Mouse (Mus musculus): ENCODE results near the gene Gpi1. TPM values are rescaled to one million over a fixed set of nuclear protein-coding genes. Genes with fewer than 3 reads are reported as not detected.

The Gpi1 gene
- polyA plus RNA-seq (2016; fragmentation: Nextera tagmentation; extraction: Ambion mirVana): 291 and 361 TPM in 2 replicates

DNA sequence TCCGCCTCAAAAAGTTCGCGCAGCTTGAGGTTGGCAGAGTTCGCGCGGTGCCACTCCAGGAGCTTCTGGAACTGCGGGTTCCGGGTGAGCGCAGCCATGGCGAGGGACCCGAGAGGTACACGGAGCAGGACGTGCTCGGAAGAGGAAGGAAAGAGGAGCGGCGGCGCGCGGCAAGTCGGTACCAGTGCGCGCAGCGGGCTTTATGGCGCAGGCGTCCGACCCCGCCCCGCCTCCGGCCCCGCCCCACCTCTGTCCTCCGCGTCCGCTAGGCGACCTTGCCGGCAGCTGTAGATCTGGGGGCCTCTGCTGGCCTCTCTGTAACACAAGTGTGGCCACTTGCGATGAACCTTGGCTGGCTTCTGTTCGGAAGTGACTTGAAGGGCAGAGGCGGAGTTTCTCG, at the start of gene Gpi1:
TSS of gene Gpi1 (minus strand) at position 221 of the 400 bp plus-strand sequence.
- Histone ChIP-seq H3K9me3 (replicated peaks) (no peaks in the 10 kb centered on the region), H3K27me3 (ENCODE audit: low read depth, poor library complexity, severe bottlenecking) (no peaks in the 10 kb centered on the region), H3K36me3 (peaks cover 38% of the 10 kb centered on the region), H3K27ac (peak within 1 kb of the TSS; percentile 92), H3K4me3 (peak within 1 kb of the TSS; percentile 83), H3K4me1 (peaks cover 48% of the 10 kb centered on the region)
- peak; percentile 93 for DNase-seq (ENCODE audit: low spot score)
- under 1% methylated on average over 35 of the region's 39 CpGs for WGBS

- Histone ChIP-seq H3K36me3 (0 out of 2 replicates have a peak, but pooled peaks cover 4% of the 10 kb centered on the region), H3K9me3 (replicated peaks) (no peaks in the 10 kb centered on the region), H3K4me1 (no peaks in the 10 kb centered on the region), H3K27ac (no peak overlapping the region), H3K27me3 (ENCODE audit: low read depth, poor library complexity, severe bottlenecking) (no peaks in the 10 kb centered on the region), H3K4me3 (no peak overlapping the region)
- 100% methylated on average over 2 of the region's 2 CpGs for WGBS
- DNase-seq (ENCODE audit: low spot score): no peak
Observed at GRCm38 (mm10) chr7:34277656-34278055, 47.5 kb upstream of the Gpi1 start.

- Histone ChIP-seq H3K9me3 (replicated peaks) (no peaks in the 10 kb centered on the region), H3K4me1 (no peaks in the 10 kb centered on the region), H3K27ac (no peak overlapping the region), H3K4me3 (no peak overlapping the region), H3K27me3 (ENCODE audit: low read depth, poor library complexity, severe bottlenecking) (no peaks in the 10 kb centered on the region), H3K36me3 (0 out of 2 replicates have a peak, but pooled peaks cover 4% of the 10 kb centered on the region)
- no peak for DNase-seq (ENCODE audit: low spot score)
- WGBS: 95% methylated on average over 3 of the region's 3 CpGs
Observed at GRCm38 (mm10) chr7:34276066-34276465, 45.9 kb upstream of the Gpi1 start.

DNA sequence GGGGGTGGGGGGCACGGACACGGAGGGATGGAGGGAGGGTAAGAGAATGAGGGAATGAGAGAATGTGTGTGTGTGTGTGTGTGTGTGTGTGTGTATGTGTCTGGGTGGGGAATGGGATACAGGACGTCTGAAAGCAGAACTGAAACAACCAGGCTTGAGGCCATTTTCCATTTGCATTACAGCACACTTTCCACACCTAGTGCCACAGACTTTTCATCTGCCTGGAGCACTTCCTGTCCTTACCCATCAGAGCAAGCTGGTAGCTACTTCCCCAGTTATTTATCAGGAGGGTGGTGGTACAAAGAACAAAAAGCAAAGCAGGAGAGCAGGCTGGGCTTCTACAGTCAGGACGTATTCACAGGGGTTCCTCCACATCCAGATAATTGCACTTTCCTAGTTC, 42.3 kb upstream of the Gpi1 start:
- WGBS: 77% methylated on average over 4 of the region's 4 CpGs

DNA sequence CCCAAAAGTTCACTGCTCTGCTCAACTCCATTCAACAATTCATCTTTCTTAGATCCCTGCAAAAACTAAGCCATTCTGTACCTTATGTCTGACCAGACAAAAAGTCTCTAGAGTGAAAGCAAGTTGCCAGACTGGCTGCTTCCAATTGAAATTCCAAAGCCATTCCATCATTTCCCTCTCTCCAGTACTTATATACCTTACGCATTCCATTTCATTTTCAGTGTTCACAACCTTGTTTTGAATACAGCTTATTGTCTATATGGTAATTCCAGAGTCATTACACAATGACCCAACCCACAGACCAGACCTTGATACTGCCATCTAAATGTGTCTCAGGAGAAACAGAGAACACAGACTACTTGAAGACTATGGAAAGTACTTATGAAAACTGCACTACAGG, 38.3 kb upstream of the Gpi1 start:
- no peak overlapping the region for H3K4me3 ChIP-seq
- WGBS: 88% methylated on average over 1 of the region's 1 CpGs
- H3K27ac ChIP-seq: no peak overlapping the region
- H3K27me3 ChIP-seq (ENCODE audit: low read depth, poor library complexity, severe bottlenecking): no peaks in the 10 kb centered on the region
- 0 out of 2 replicates have a peak, but pooled peaks cover under 1% of the 10 kb centered on the region for H3K36me3 ChIP-seq
- no peaks in the 10 kb centered on the region for H3K4me1 ChIP-seq
- no peak for DNase-seq (ENCODE audit: low spot score)
- no peaks in the 10 kb centered on the region for H3K9me3 ChIP-seq (replicated peaks)

More for the DNA sequence above, 42.3 kb upstream of the Gpi1 start:
- Histone ChIP-seq H3K9me3 (replicated peaks) (no peaks in the 10 kb centered on the region), H3K4me3 (no peak overlapping the region), H3K27ac (no peak overlapping the region), H3K27me3 (ENCODE audit: low read depth, poor library complexity, severe bottlenecking) (no peaks in the 10 kb centered on the region), H3K4me1 (no peaks in the 10 kb centered on the region), H3K36me3 (0 out of 2 replicates have a peak, but pooled peaks cover 4% of the 10 kb centered on the region)
- no peak for DNase-seq (ENCODE audit: low spot score)

- no peak overlapping the region for H3K4me3 ChIP-seq
- no peaks in the 10 kb centered on the region for H3K27me3 ChIP-seq (ENCODE audit: low read depth, poor library complexity, severe bottlenecking)
- peaks cover 18% of the 10 kb centered on the region for H3K36me3 ChIP-seq
- no peak overlapping the region for H3K27ac ChIP-seq
- no peaks in the 10 kb centered on the region for H3K4me1 ChIP-seq
- DNase-seq (ENCODE audit: low spot score): no peak
- no peaks in the 10 kb centered on the region for H3K9me3 ChIP-seq (replicated peaks)
Observed at GRCm38 (mm10) chr7:34266421-34266820, 36.3 kb upstream of the Gpi1 start.

DNA sequence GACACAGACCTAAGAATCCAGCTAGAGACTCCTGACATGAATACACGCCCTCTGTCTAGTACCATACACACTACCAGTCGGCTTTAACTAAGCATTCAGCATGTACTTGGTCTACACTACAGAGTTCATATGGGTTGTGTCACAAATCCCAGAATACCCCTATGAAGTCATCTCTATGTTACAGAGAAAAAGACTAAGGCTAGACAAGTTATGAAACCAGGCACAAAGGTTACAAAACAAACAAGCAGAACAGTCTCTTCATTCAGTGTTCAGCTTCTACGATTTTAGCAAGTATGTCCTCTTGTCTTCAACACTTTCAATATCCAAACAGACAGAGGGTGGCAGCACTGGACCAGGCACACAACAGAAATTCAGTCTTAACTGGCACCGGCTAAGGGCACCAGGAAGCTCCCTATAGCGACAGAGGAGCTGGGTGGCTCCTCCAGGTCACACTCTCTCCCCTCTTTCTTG, 35.8 kb upstream of the Gpi1 start:
- WGBS: 74% methylated on average over 5 of the region's 5 CpGs
- H3K27ac ChIP-seq: no peak overlapping the region

DNA sequence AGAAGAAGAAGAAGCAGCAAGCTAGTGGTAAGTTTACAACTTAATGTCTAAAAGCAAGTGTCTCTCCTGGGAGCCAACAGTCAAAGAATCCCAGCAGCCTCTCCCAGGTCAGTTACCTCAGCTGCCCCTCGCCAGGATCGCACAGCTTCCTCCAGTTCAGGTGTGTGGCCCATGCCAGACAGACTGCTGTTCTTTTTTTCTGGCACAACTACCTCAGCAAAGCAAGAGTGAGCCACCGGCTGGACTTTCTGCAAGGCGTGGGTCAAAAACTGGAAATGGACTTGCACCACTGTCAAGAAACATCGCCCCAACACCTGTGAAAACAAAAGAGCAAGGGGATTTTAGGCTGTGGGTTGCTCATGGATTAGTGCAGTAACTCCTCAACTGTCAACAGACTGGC, 33.3 kb upstream of the Gpi1 start:
- DNase-seq (ENCODE audit: low spot score): no peak
- Histone ChIP-seq H3K27me3 (ENCODE audit: low read depth, poor library complexity, severe bottlenecking) (no peaks in the 10 kb centered on the region), H3K36me3 (peaks cover 34% of the 10 kb centered on the region), H3K27ac (no peak overlapping the region), H3K9me3 (replicated peaks) (no peaks in the 10 kb centered on the region), H3K4me1 (peaks cover 3% of the 10 kb centered on the region; the same call in 1 of the 2 replicates), H3K4me3 (no peak overlapping the region)
- 95% methylated on average over 5 of the region's 5 CpGs for WGBS

More for the DNA sequence above, 35.8 kb upstream of the Gpi1 start:
- DNase-seq (ENCODE audit: low spot score): no peak
- no peak overlapping the region for H3K4me3 ChIP-seq
- no peaks in the 10 kb centered on the region for H3K4me1 ChIP-seq
- H3K36me3 ChIP-seq: peaks cover 21% of the 10 kb centered on the region
- no peaks in the 10 kb centered on the region for H3K9me3 ChIP-seq (replicated peaks)
- no peaks in the 10 kb centered on the region for H3K27me3 ChIP-seq (ENCODE audit: low read depth, poor library complexity, severe bottlenecking)

DNA sequence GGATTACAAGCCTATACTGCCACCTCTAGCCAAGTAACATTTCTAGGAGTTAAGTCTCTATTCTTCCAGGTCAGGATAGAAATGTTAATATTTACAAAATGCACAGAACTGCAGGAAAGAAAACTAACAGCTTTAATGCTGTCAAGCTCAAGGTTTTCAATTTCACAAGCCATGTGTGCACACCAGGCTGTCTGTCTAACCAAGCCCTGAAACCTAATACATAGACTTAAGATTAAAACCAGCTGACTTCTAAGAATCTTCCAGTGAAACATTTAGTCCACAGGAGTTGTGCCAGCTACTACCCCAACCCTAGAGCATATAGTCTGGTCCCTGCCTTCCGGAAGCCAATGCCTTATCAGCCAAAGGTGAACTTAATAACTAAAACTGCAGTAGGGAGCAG, 28.3 kb upstream of the Gpi1 start:
- DNase-seq (ENCODE audit: low spot score): no peak
- Histone ChIP-seq H3K4me3 (no peak overlapping the region), H3K36me3 (peaks cover 66% of the 10 kb centered on the region), H3K4me1 (peaks cover 8% of the 10 kb centered on the region; the same call in 1 of the 2 replicates), H3K27ac (peak overlapping the region; percentile 25; the same call in 1 of the 2 replicates), H3K9me3 (replicated peaks) (no peaks in the 10 kb centered on the region), H3K27me3 (ENCODE audit: low read depth, poor library complexity, severe bottlenecking) (no peaks in the 10 kb centered on the region)
- WGBS: 86% methylated on average over 1 of the region's 1 CpGs

- Histone ChIP-seq H3K4me3 (no peak overlapping the region), H3K9me3 (replicated peaks) (no peaks in the 10 kb centered on the region), H3K27ac (no peak overlapping the region; the same call in 1 of the 2 replicates), H3K27me3 (ENCODE audit: low read depth, poor library complexity, severe bottlenecking) (no peaks in the 10 kb centered on the region), H3K36me3 (peaks cover 67% of the 10 kb centered on the region), H3K4me1 (peaks cover 8% of the 10 kb centered on the region; the same call in 1 of the 2 replicates)
- DNase-seq (ENCODE audit: low spot score): no peak
- 85% methylated on average over 9 of the region's 9 CpGs for WGBS
Observed at GRCm38 (mm10) chr7:34257279-34257678, 27.1 kb upstream of the Gpi1 start.

- WGBS: 89% methylated on average over 1 of the region's 1 CpGs
- Histone ChIP-seq H3K36me3 (peaks cover 61% of the 10 kb centered on the region), H3K4me3 (no peak overlapping the region), H3K9me3 (replicated peaks) (no peaks in the 10 kb centered on the region), H3K4me1 (peaks cover 8% of the 10 kb centered on the region; the same call in 1 of the 2 replicates), H3K27me3 (ENCODE audit: low read depth, poor library complexity, severe bottlenecking) (no peaks in the 10 kb centered on the region), H3K27ac (no peak overlapping the region)
- DNase-seq (ENCODE audit: low spot score): no peak
Observed at GRCm38 (mm10) chr7:34255916-34256315, 25.8 kb upstream of the Gpi1 start.

DNA sequence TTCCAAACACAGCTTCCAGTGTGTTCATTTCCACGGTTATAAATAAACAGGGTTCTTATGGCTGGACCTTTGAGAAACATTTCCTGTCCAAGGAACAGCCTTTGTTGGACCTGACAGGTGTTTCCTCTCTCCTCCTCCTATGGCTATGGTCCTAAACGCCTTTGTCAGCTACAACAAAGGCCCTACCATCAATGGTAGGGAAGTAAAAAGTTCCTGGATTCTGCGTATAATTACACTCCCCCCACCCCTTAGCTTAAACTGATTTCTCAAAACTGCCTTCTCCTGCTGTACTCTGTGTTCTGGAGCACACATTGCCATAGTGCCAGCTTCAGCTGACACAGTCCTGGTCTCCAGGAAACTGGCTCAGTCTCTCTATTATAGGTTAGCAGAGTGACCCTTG, 25.0 kb upstream of the Gpi1 start:
- Histone ChIP-seq H3K27ac (no peak overlapping the region), H3K9me3 (replicated peaks) (no peaks in the 10 kb centered on the region), H3K36me3 (peaks cover 62% of the 10 kb centered on the region), H3K4me3 (no peak overlapping the region), H3K4me1 (peaks cover 8% of the 10 kb centered on the region; the same call in 1 of the 2 replicates), H3K27me3 (ENCODE audit: low read depth, poor library complexity, severe bottlenecking) (no peaks in the 10 kb centered on the region)
- WGBS: 91% methylated on average over 3 of the region's 3 CpGs
- no peak for DNase-seq (ENCODE audit: low spot score)

- no peaks in the 10 kb centered on the region for H3K4me1 ChIP-seq
- H3K9me3 ChIP-seq (replicated peaks): no peaks in the 10 kb centered on the region
- H3K4me3 ChIP-seq: no peak overlapping the region
- H3K27ac ChIP-seq: no peak overlapping the region
- DNase-seq (ENCODE audit: low spot score): no peak
- no peaks in the 10 kb centered on the region for H3K27me3 ChIP-seq (ENCODE audit: low read depth, poor library complexity, severe bottlenecking)
- 88% methylated on average over 2 of the region's 2 CpGs for WGBS
- H3K36me3 ChIP-seq: peaks cover 64% of the 10 kb centered on the region
Observed at GRCm38 (mm10) chr7:34252030-34252429, 21.9 kb upstream of the Gpi1 start.

DNA sequence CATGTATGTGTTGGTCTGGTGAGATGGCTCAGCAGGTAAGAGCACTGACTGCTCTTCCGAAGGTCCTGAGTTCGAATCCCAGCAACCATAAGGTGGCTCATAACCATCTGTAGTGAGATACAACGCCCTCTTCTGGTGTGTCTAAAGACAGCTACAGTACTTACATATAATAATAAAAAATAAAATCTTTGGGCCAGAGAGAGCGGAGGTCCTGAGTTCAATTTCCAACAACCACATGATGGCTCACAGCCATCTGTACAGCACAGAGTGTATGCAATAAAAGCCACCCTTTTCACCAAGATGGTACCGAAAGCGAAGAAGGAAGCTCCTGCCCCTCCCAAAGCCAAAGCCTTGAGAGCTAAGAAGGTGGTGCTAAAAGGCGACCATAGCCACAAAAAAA, 20.6 kb upstream of the Gpi1 start, which contains the start of gene Gm6096:
TSS of gene Gm6096 (plus strand) at position 301 of the 400 bp plus-strand sequence.
- Histone ChIP-seq H3K4me3 (no peak within 1 kb of the TSS), H3K9me3 (replicated peaks) (no peaks in the 10 kb centered on the region), H3K27me3 (ENCODE audit: low read depth, poor library complexity, severe bottlenecking) (no peaks in the 10 kb centered on the region), H3K36me3 (peaks cover 65% of the 10 kb centered on the region), H3K4me1 (no peaks in the 10 kb centered on the region), H3K27ac (no peak within 1 kb of the TSS)
- DNase-seq (ENCODE audit: low spot score): no peak
- 94% methylated on average over 7 of the region's 7 CpGs for WGBS

All from limb, embryonic 10.5 days (tissue).